Mouse (Mus musculus): ENCODE data around the gene Kcnk10.

- TF ChIP-seq CTCF (IDR thresholded peaks at IDR 0.05; ENCODE audit: borderline replicate concordance, control insufficient read depth, extremely low read depth, insufficient read depth, low read length, poor library complexity), result no peak
- TF ChIP-seq POLR2A (IDR thresholded peaks at IDR 0.05; ENCODE audit: control insufficient read depth, extremely low read depth, insufficient read depth, low read length, poor library complexity), result no peak
These were observed 10.2 kb downstream of the Kcnk10 start for GRCm38 (mm10) chr12:98567877-98568276.

Measured in thymus, adult 2 months (tissue).